Mouse (Mus musculus): ENCODE results near the gene Mrpl24. TPM values are rescaled to one million over a fixed set of nuclear protein-coding genes. Genes with fewer than 3 reads are reported as not detected.

The Mrpl24 gene
- polyA plus RNA-seq, 1 experiment: 114 TPM

DNA sequence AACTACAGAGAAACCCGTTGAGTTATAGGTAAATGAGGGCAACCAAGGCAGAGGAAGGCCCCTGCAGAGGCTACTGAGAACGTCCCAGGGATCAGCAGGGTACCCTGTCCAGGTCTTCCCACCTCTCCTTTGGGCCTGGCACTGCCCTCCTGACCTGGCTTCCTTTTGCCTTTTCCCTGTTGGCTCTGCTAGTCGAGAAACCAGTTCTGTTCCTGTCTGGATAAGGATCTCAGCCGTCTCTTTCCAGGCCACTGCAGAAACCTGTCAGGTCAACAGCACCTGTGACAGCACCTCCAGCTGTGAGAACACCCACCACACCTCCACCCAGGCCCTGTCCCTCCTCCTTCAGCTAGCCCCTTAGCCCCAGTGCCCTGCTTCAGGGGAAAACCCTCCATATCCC, 39.2 kb downstream of the Mrpl24 start:
- no peaks in the 10 kb centered on the region for H3K36me3 ChIP-seq (ENCODE audit: control insufficient read depth, insufficient read depth)
- H3K27me3 ChIP-seq (ENCODE audit: control insufficient read depth, insufficient read depth, insufficient read length): no peaks in the 10 kb centered on the region
- H3K4me2 ChIP-seq (ENCODE audit: low read depth): no peak overlapping the region
- H3K4me3 ChIP-seq: no peak overlapping the region
- no peak overlapping the region for H3ac ChIP-seq (ENCODE audit: control insufficient read depth, insufficient read length)
- no peaks in the 10 kb centered on the region for H3K79me2 ChIP-seq (ENCODE audit: control insufficient read depth, insufficient read depth)
- TF ChIP-seq TCF3 (IDR thresholded peaks at IDR 0.05; ENCODE audit: insufficient read length, low read depth) (no peak), MYOD1 (IDR thresholded peaks at IDR 0.05; ENCODE audit: control insufficient read depth in 1 of 3, insufficient read length in 2 of 3, low read depth in 2 of 3) (no peak), TCF12 (IDR thresholded peaks at IDR 0.05; ENCODE audit: insufficient read depth, poor library complexity, severe bottlenecking) (no peak), CEBPB (IDR thresholded peaks at IDR 0.05; ENCODE audit: insufficient read depth, poor library complexity, severe bottlenecking) (no peak), SRF (IDR thresholded peaks at IDR 0.05; ENCODE audit: control insufficient read depth, insufficient read length, low read depth) (no peak), POLR2AphosphoS2 (IDR thresholded peaks at IDR 0.05; ENCODE audit: insufficient read length, low read depth) (no peak), USF1 (IDR thresholded peaks at IDR 0.05; ENCODE audit: low read depth) (no peak), MYOG (IDR thresholded peaks at IDR 0.05; ENCODE audit: control insufficient read depth in 1 of 3, insufficient read depth in 1 of 3, insufficient read length in 2 of 3, low read depth in 2 of 3) (no peak), POLR2A (IDR thresholded peaks at IDR 0.05; ENCODE audit: insufficient read length, low read depth) (no peak), REST (IDR thresholded peaks at IDR 0.05; ENCODE audit: insufficient read depth, insufficient read length) (no peak), E2F4 (IDR thresholded peaks at IDR 0.05; ENCODE audit: insufficient read depth) (no peak), MAX (IDR thresholded peaks at IDR 0.05; ENCODE audit: low read depth) (no peak)

DNA sequence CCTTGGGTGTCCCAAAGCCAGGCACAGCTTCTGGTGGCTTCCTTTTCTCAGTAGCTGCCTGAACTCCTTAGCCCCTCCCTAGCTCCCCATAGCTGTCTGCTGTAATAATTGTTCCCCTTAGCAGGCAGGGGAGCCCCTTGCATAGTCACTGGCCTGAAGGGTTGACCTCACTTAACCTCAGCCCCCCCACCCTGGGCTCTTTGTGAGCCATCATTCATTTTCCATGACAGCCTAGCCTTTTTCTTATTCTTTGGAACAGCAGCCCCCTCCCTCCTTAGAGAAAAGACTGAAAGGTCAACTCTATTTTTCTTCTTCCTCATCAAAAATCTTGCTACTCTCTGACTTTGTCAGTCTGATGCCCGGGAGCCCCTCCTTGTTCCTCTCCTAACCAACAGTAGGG, 39.7 kb downstream of the Mrpl24 start:
- Histone ChIP-seq H3K4me3 (no peak overlapping the region), H3K79me2 (ENCODE audit: control insufficient read depth, insufficient read depth) (no peaks in the 10 kb centered on the region), H3ac (ENCODE audit: control insufficient read depth, insufficient read length) (no peak overlapping the region), H3K36me3 (ENCODE audit: control insufficient read depth, insufficient read depth) (no peaks in the 10 kb centered on the region), H3K4me2 (ENCODE audit: low read depth) (peak overlapping the region; percentile 88), H3K27me3 (ENCODE audit: control insufficient read depth, insufficient read depth, insufficient read length) (no peaks in the 10 kb centered on the region)
- TF ChIP-seq POLR2A (IDR thresholded peaks at IDR 0.05; ENCODE audit: insufficient read length, low read depth): no peak
- no peak for TF ChIP-seq TCF3 (IDR thresholded peaks at IDR 0.05; ENCODE audit: insufficient read length, low read depth)
- no peak for TF ChIP-seq E2F4 (IDR thresholded peaks at IDR 0.05; ENCODE audit: insufficient read depth)
- no peak for TF ChIP-seq REST (IDR thresholded peaks at IDR 0.05; ENCODE audit: insufficient read depth, insufficient read length)
- TF ChIP-seq POLR2AphosphoS2 (IDR thresholded peaks at IDR 0.05; ENCODE audit: insufficient read length, low read depth): no peak
- no peak for TF ChIP-seq SRF (IDR thresholded peaks at IDR 0.05; ENCODE audit: control insufficient read depth, insufficient read length, low read depth)
- TF ChIP-seq USF1 (IDR thresholded peaks at IDR 0.05; ENCODE audit: low read depth): no peak
- TF ChIP-seq CEBPB (IDR thresholded peaks at IDR 0.05; ENCODE audit: insufficient read depth, poor library complexity, severe bottlenecking): no peak
- no peak for TF ChIP-seq MYOG (IDR thresholded peaks at IDR 0.05; ENCODE audit: control insufficient read depth in 1 of 3, insufficient read depth in 1 of 3, insufficient read length in 2 of 3, low read depth in 2 of 3)
- TF ChIP-seq MAX (IDR thresholded peaks at IDR 0.05; ENCODE audit: low read depth): no peak
- no peak for TF ChIP-seq MYOD1 (IDR thresholded peaks at IDR 0.05; ENCODE audit: control insufficient read depth in 1 of 3, insufficient read length in 2 of 3, low read depth in 2 of 3)
- no peak for TF ChIP-seq TCF12 (IDR thresholded peaks at IDR 0.05; ENCODE audit: insufficient read depth, poor library complexity, severe bottlenecking)

DNA sequence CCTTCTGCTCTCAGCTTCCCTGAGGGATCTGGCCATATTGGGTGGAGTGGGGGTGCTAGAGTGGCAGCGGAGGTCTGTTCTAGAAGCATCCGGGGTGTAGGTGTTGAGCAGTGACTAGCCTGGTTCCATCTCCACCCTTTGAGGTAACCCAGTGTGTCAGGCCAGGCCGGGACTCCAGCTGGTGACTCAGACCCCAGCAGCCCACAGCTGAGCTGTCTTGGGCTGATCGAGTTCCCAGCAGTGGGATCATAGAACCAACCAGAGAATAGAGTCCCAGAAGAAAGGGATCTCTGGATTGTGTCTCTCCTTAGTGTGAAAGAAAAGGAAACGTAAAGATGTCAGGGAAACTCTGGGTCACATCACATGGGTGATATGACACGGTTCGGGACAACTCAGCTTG, 40.1 kb downstream of the Mrpl24 start:
- no peaks in the 10 kb centered on the region for H3K36me3 ChIP-seq (ENCODE audit: control insufficient read depth, insufficient read depth)
- TF ChIP-seq MYOD1 (IDR thresholded peaks at IDR 0.05; ENCODE audit: control insufficient read depth in 1 of 3, insufficient read length in 2 of 3, low read depth in 2 of 3) (peak in 2 of 3 experiments; percentile 16 to 48), MYOG (IDR thresholded peaks at IDR 0.05; ENCODE audit: control insufficient read depth in 1 of 3, insufficient read depth in 1 of 3, insufficient read length in 2 of 3, low read depth in 2 of 3) (peak in 1 of 3 experiments; percentile 60), MAX (IDR thresholded peaks at IDR 0.05; ENCODE audit: low read depth) (no peak), POLR2AphosphoS2 (IDR thresholded peaks at IDR 0.05; ENCODE audit: insufficient read length, low read depth) (no peak)
- H3K4me3 ChIP-seq: no peak overlapping the region
- H3K79me2 ChIP-seq (ENCODE audit: control insufficient read depth, insufficient read depth): no peaks in the 10 kb centered on the region
- no peak overlapping the region for H3ac ChIP-seq (ENCODE audit: control insufficient read depth, insufficient read length)
- peak overlapping the region; percentile 88 for H3K4me2 ChIP-seq (ENCODE audit: low read depth)
- no peaks in the 10 kb centered on the region for H3K27me3 ChIP-seq (ENCODE audit: control insufficient read depth, insufficient read depth, insufficient read length)

DNA sequence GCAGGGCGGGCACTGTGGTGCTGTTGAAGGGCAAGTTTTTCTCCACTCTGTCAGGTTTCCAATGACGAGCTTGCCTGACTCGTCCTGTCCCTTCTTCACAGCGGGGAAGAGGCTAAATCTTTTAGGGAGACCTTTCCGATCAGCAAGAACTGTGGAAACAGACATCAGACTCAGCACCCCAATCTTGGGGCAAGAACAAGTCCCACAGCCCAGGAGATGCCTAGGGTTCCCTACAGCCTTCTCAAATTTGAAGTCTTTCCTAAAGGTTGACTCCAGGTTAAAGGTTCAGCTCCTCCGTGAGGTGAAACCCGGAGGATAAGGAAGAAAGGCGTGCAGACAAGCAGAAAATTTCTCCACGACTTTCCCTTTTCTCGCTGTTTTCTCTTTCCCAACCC, 40.9 kb downstream of the Mrpl24 start:
- H3K4me3 ChIP-seq: peak overlapping the region; percentile 14
- no peaks in the 10 kb centered on the region for H3K27me3 ChIP-seq (ENCODE audit: control insufficient read depth, insufficient read depth, insufficient read length)

More for the DNA sequence above, 40.9 kb downstream of the Mrpl24 start:
- H3K79me2 ChIP-seq (ENCODE audit: control insufficient read depth, insufficient read depth): no peaks in the 10 kb centered on the region
- no peak overlapping the region for H3ac ChIP-seq (ENCODE audit: control insufficient read depth, insufficient read length)
- TF ChIP-seq REST (IDR thresholded peaks at IDR 0.05; ENCODE audit: insufficient read depth, insufficient read length) (no peak), E2F4 (IDR thresholded peaks at IDR 0.05; ENCODE audit: insufficient read depth) (no peak), USF1 (IDR thresholded peaks at IDR 0.05; ENCODE audit: low read depth) (no peak), TCF3 (IDR thresholded peaks at IDR 0.05; ENCODE audit: insufficient read length, low read depth) (no peak), CEBPB (IDR thresholded peaks at IDR 0.05; ENCODE audit: insufficient read depth, poor library complexity, severe bottlenecking) (no peak), POLR2A (IDR thresholded peaks at IDR 0.05; ENCODE audit: insufficient read length, low read depth) (no peak), MAX (IDR thresholded peaks at IDR 0.05; ENCODE audit: low read depth) (no peak), TCF12 (IDR thresholded peaks at IDR 0.05; ENCODE audit: insufficient read depth, poor library complexity, severe bottlenecking) (no peak), MYOD1 (IDR thresholded peaks at IDR 0.05; ENCODE audit: control insufficient read depth in 1 of 3, insufficient read length in 2 of 3, low read depth in 2 of 3) (no peak), SRF (IDR thresholded peaks at IDR 0.05; ENCODE audit: control insufficient read depth, insufficient read length, low read depth) (no peak)
- H3K4me2 ChIP-seq (ENCODE audit: low read depth): peak overlapping the region; percentile 88
- H3K36me3 ChIP-seq (ENCODE audit: control insufficient read depth, insufficient read depth): no peaks in the 10 kb centered on the region

Measured in myocyte (in vitro differentiated cells).